In the genomic region with DNA sequence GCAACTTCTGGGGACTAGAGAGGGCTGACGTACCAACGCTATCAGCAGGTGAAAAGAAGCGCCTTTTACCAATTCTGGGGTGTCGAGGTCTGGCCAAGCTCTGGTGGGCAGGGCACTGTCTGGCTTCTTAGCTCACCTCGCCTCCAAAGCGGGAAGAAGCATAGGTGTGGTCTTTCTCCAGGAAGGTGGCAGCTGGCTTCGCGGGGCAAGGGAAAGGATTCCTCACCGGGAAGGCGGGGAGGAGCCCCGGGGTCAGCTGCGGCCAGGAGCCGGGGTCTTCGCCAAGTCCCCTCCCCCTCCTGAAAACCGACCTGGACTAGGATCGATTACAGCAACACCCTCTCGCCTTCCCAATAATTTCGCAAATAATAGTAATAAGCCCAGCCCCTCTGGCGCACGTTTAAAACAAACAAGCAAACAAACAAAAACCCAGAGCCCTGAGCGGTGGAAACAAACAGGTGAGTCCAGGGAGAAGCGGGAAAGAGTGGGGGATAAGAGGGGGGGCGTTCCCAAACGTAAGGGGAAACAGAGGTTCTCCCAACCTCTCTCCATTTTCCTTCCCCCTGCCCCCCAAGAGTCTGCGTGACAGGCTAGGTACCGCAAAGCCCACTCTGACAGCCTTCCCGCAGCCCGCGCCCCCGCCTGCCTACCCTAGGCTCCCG, we compare ENCODE assay signal across 8 mouse cellular contexts.
DNase-seq lines count a peak whose midpoint lies in the region; ATAC-seq and TF ChIP-seq lines count a peak whose summit lies in the region.

No protein-coding gene starts in this region.

- H3K79me2 ChIP-seq in myocyte (ENCODE audit: control insufficient read depth, insufficient read depth): no peaks in the 10 kb centered on the region

- no peak for TF ChIP-seq CTCF in layer of hippocampus, adult 2 months (conservative IDR thresholded peaks at IDR 0.05)
- no peak for TF ChIP-seq CTCF in forebrain, postnatal 0 days (IDR thresholded peaks at IDR 0.05; ENCODE audit: low read depth)

- peak overlapping the region; percentile 89 for H3K4me2 ChIP-seq in forebrain, postnatal 0 days (ENCODE audit: low read depth)
- peak overlapping the region; percentile 91 for H3K4me2 ChIP-seq in hindbrain, embryonic 13.5 days
- H3K4me2 ChIP-seq in limb, embryonic 15.5 days: peak overlapping the region; percentile 86
- H3K4me2 ChIP-seq in myocyte (ENCODE audit: low read depth): peak overlapping the region; percentile 94
- peak overlapping the region; percentile 65 for H3K4me2 ChIP-seq in stomach, embryonic 16.5 days (ENCODE audit: low read depth, low read length)

- DNase-seq in layer of hippocampus, adult 2 months (ENCODE audit: low spot score in 2 of 2): no peak
- no peak for DNase-seq in layer of hippocampus, adult 9-10 months (ENCODE audit: low spot score)
- peak; percentile 76 for DNase-seq in cerebellum, adult 9-10 months
- peak; percentile 22 for DNase-seq in forebrain, postnatal 0 days

- no peak for TF ChIP-seq POLR2A in myocyte (IDR thresholded peaks at IDR 0.05; ENCODE audit: insufficient read length, low read depth)

- 2% methylated on average over 30 of the region's 31 CpGs for WGBS in forebrain, postnatal 0 days
- WGBS in hindbrain, embryonic 13.5 days: under 1% methylated on average over 27 of the region's 31 CpGs
- under 1% methylated on average over 31 of the region's 31 CpGs for WGBS in limb, embryonic 15.5 days
- 2% methylated on average over 27 of the region's 31 CpGs for WGBS in stomach, embryonic 16.5 days

- peak overlapping the region; percentile 69 for H3K4me3 ChIP-seq in layer of hippocampus, adult 2 months
- H3K4me3 ChIP-seq in forebrain, postnatal 0 days (ENCODE audit: low read depth, low read length): peak overlapping the region; percentile 94
- peak overlapping the region; percentile 90 for H3K4me3 ChIP-seq in hindbrain, embryonic 13.5 days
- H3K4me3 ChIP-seq in limb, embryonic 15.5 days: peak overlapping the region; percentile 85
- peak overlapping the region; percentile 44 for H3K4me3 ChIP-seq in myocyte
- peak overlapping the region; percentile 81 for H3K4me3 ChIP-seq in stomach, embryonic 16.5 days (replicated peaks; ENCODE audit: low read length)

- H3ac ChIP-seq in myocyte (ENCODE audit: control insufficient read depth, insufficient read length): peak overlapping the region; percentile 58

- H3K36me3 ChIP-seq in forebrain, postnatal 0 days (ENCODE audit: insufficient read depth): no peaks in the 10 kb centered on the region
- H3K36me3 ChIP-seq in hindbrain, embryonic 13.5 days: peaks cover 3% of the 10 kb centered on the region; the same call in 1 of the 2 replicates
- H3K36me3 ChIP-seq in limb, embryonic 15.5 days: no peaks in the 10 kb centered on the region
- no peaks in the 10 kb centered on the region for H3K36me3 ChIP-seq in myocyte (ENCODE audit: control insufficient read depth, insufficient read depth)
- H3K36me3 ChIP-seq in stomach, embryonic 16.5 days (ENCODE audit: control insufficient read depth, insufficient read depth, low read length): no peaks in the 10 kb centered on the region

- H3K9ac ChIP-seq in forebrain, postnatal 0 days: peak overlapping the region; percentile 95
- peak overlapping the region; percentile 96 for H3K9ac ChIP-seq in hindbrain, embryonic 13.5 days
- H3K9ac ChIP-seq in limb, embryonic 15.5 days: peak overlapping the region; percentile 79
- peak overlapping the region; percentile 90 for H3K9ac ChIP-seq in stomach, embryonic 16.5 days (ENCODE audit: low read length)

- H3K27ac ChIP-seq in layer of hippocampus, adult 2 months: peak overlapping the region; percentile 99
- H3K27ac ChIP-seq in forebrain, postnatal 0 days (ENCODE audit: low read depth, low read length): peak overlapping the region; percentile 96
- peak overlapping the region; percentile 98 for H3K27ac ChIP-seq in hindbrain, embryonic 13.5 days
- H3K27ac ChIP-seq in limb, embryonic 15.5 days: peak overlapping the region; percentile 91
- H3K27ac ChIP-seq in stomach, embryonic 16.5 days (ENCODE audit: low read length): peak overlapping the region; percentile 87

- H3K4me1 ChIP-seq in forebrain, postnatal 0 days (ENCODE audit: insufficient read depth): peaks cover 15% of the 10 kb centered on the region; the same call in 1 of the 2 replicates
- H3K4me1 ChIP-seq in hindbrain, embryonic 13.5 days (replicated peaks): peaks cover 42% of the 10 kb centered on the region
- peaks cover 23% of the 10 kb centered on the region for H3K4me1 ChIP-seq in limb, embryonic 15.5 days
- peaks cover 19% of the 10 kb centered on the region for H3K4me1 ChIP-seq in stomach, embryonic 16.5 days (ENCODE audit: control insufficient read depth, insufficient read depth, low read length)

- H3K27me3 ChIP-seq in forebrain, postnatal 0 days (ENCODE audit: insufficient read depth, low read length): no peaks in the 10 kb centered on the region
- no peaks in the 10 kb centered on the region for H3K27me3 ChIP-seq in hindbrain, embryonic 13.5 days
- H3K27me3 ChIP-seq in limb, embryonic 15.5 days: no peaks in the 10 kb centered on the region
- no peaks in the 10 kb centered on the region for H3K27me3 ChIP-seq in myocyte (ENCODE audit: control insufficient read depth, insufficient read depth, insufficient read length)
- no peaks in the 10 kb centered on the region for H3K27me3 ChIP-seq in stomach, embryonic 16.5 days (ENCODE audit: control insufficient read depth, insufficient read depth, low read length)

- H3K9me3 ChIP-seq in forebrain, postnatal 0 days (ENCODE audit: low read length): no peaks in the 10 kb centered on the region
- no peaks in the 10 kb centered on the region for H3K9me3 ChIP-seq in hindbrain, embryonic 13.5 days
- no peaks in the 10 kb centered on the region for H3K9me3 ChIP-seq in limb, embryonic 15.5 days
- no peaks in the 10 kb centered on the region for H3K9me3 ChIP-seq in stomach, embryonic 16.5 days (replicated peaks; ENCODE audit: control insufficient read depth, low read length)

- no peak for ATAC-seq in forebrain, postnatal 0 days
- ATAC-seq in hindbrain, embryonic 13.5 days (ENCODE audit: low FRiP score): 0 out of 2 replicates have a peak, but pooled peaks have one; percentile 1
- ATAC-seq in limb, embryonic 15.5 days (ENCODE audit: insufficient number of reproducible peaks, low FRiP score, low TSS enrichment, low read depth): no peak; the same call in 1 of the 2 replicates
- ATAC-seq in stomach, embryonic 16.5 days (ENCODE audit: insufficient read depth, low FRiP score): no peak; the same call in 1 of the 2 replicates

TF ChIP-seq in myocyte, 11 proteins besides CTCF, POLR2A, EP300 and RAD21:
- TF ChIP-seq CEBPB (IDR thresholded peaks at IDR 0.05; ENCODE audit: insufficient read depth, poor library complexity, severe bottlenecking): no peak
- TF ChIP-seq SRF (IDR thresholded peaks at IDR 0.05; ENCODE audit: control insufficient read depth, insufficient read length, low read depth): no peak
- TF ChIP-seq MYOG (IDR thresholded peaks at IDR 0.05; ENCODE audit: control insufficient read depth in 1 of 3, insufficient read depth in 1 of 3, insufficient read length in 2 of 3, low read depth in 2 of 3): peak in 1 of 3 experiments; percentile 32
- TF ChIP-seq E2F4 (IDR thresholded peaks at IDR 0.05; ENCODE audit: insufficient read depth): no peak
- TF ChIP-seq MAX (IDR thresholded peaks at IDR 0.05; ENCODE audit: low read depth): no peak

Comparison
In these comparisons a context has a peak if more than half of its experiments do, and no peak if none do; other contexts are left out.
1. DNase-seq: peak in cerebellum, adult 9-10 months (single experiment) and forebrain, postnatal 0 days (single experiment); none in layer of hippocampus, adult 2 months (0 of 2) and layer of hippocampus, adult 9-10 months (single experiment).
2. H3K4me3 ChIP-seq: peak in every context shown above with its lines; median percentile 94 in forebrain, postnatal 0 days; 90 in hindbrain, embryonic 13.5 days; 85 in limb, embryonic 15.5 days; 81 in stomach, embryonic 16.5 days; 69 in layer of hippocampus, adult 2 months; 44 in myocyte.
3. Peak in every context shown above with its lines, with median percentiles within 50 percentile points of each other: H3K27ac ChIP-seq, H3K4me2 ChIP-seq and H3K9ac ChIP-seq.